Mouse (Mus musculus) neural tube, embryonic 15.5 days (tissue): ENCODE measurements around the gene H2-M5. TPM values are rescaled to one million over a fixed set of nuclear protein-coding genes. Genes with fewer than 3 reads are reported as not detected.

Experiments used
- ATAC-seq: fragments of 200-750 bp; cut with Nextera tagmentation; 2 replicates; pipeline ENCODE4 v1.8.0; 2017; ENCODE audit warnings: mild to moderate bottlenecking, moderate TSS enrichment, moderate library complexity; ENCODE audit not compliant: low FRiP score
- H3K27ac ChIP-seq: fragments of 300-500 bp; sonication (generic); replicated peaks from 2 replicates; pipeline ENCODE4 v1.5.1; 2015; ENCODE audit warnings: mild to moderate bottlenecking, inconsistent platforms
- H3K27me3 ChIP-seq: fragments of 300-500 bp; sonication (generic); replicated peaks from 2 replicates; pipeline ENCODE4 v1.6.1; 2015; ENCODE audit warnings: inconsistent platforms
- H3K36me3 ChIP-seq: fragments of 300-500 bp; sonication (generic); 2 replicates; pipeline ENCODE4 v1.6.1; 2015; ENCODE audit warnings: inconsistent platforms
- H3K4me1 ChIP-seq: fragments of 300-500 bp; sonication (generic); 2 replicates; pipeline ENCODE4 v1.6.1; 2015; ENCODE audit warnings: inconsistent platforms
- H3K4me2 ChIP-seq: fragments of 300-500 bp; sonication (generic); 2 replicates; pipeline ENCODE4 v1.6.1; 2015; ENCODE audit warnings: inconsistent platforms, mild to moderate bottlenecking, moderate library complexity
- H3K4me3 ChIP-seq: fragments of 300-500 bp; sonication (generic); replicated peaks from 2 replicates; pipeline ENCODE4 v1.5.1; 2015; ENCODE audit warnings: mild to moderate bottlenecking, inconsistent platforms
- H3K9ac ChIP-seq: fragments of 300-500 bp; sonication (generic); replicated peaks from 2 replicates; pipeline ENCODE4 v1.6.1; 2015; ENCODE audit warnings: mild to moderate bottlenecking, inconsistent platforms
- H3K9me3 ChIP-seq: fragments of 300-500 bp; sonication (generic); replicated peaks from 2 replicates; pipeline ENCODE4 v1.6.1; 2016; ENCODE audit warnings: inconsistent platforms
- WGBS: fragments of 180-500 bp; shearing (Covaris S2); methylation state at CpG from one replicate; pipeline ENCODE4 v1.1.7; 2015; ENCODE audit warnings: mixed read lengths; 5-methylcytosine and 5-hydroxymethylcytosine counted together
- polyA plus RNA-seq: library from polyadenylated mRNA; unstranded; fragments of >200 nt; fragmentation: Nextera tagmentation; extraction: Ambion mirVana; gene quantifications from 2 replicates; pipeline ENCODE4 v1.2.1, GENCODE M21; 2015

Gene H2-M5
- polyA plus RNA-seq, 1 experiment from 2014 or later: 2.5 TPM

GRCm38 (mm10) chr17:36958884-36959283, 30.5 kb downstream of the H2-M5 start:
- Histone ChIP-seq H3K4me3 (peak overlapping the region; percentile 66), H3K36me3 (peaks cover 7% of the 10 kb centered on the region), H3K4me1 (peaks cover 26% of the 10 kb centered on the region), H3K27ac (peak overlapping the region; percentile 85), H3K27me3 (no peaks in the 10 kb centered on the region), H3K9me3 (no peaks in the 10 kb centered on the region), H3K4me2 (peak overlapping the region; percentile 78), H3K9ac (peak overlapping the region; percentile 80)
- WGBS: 13% methylated on average over 12 of the region's 12 CpGs
- ATAC-seq: peak; percentile 37

GRCm38 (mm10) chr17:36957999-36958743, 31.2 kb downstream of the H2-M5 start, which contains the start of the genes Znrd1 and Znrd1as:
Gene Znrd1 (minus strand): TSS chr17:36958559.
Gene Znrd1as (plus strand): TSS chr17:36958592.
- under 1% methylated on average over 46 of the region's 46 CpGs for WGBS
- Histone ChIP-seq H3K9ac (peak within 1 kb of the TSS; percentile 80), H3K9me3 (no peaks in the 10 kb centered on the region), H3K4me2 (peak within 1 kb of the TSS; percentile 78), H3K4me3 (peak within 1 kb of the TSS; percentile 66), H3K27me3 (no peaks in the 10 kb centered on the region), H3K4me1 (peaks cover 26% of the 10 kb centered on the region), H3K27ac (peak within 1 kb of the TSS; percentile 85), H3K36me3 (peaks cover 7% of the 10 kb centered on the region)
- ATAC-seq: peak; percentile 98

GRCm38 (mm10) chr17:36953062-36953461, 36.3 kb downstream of the H2-M5 start:
- no peak overlapping the region for H3K27ac ChIP-seq
- WGBS: 96% methylated on average over 1 of the region's 1 CpGs
- H3K27me3 ChIP-seq: no peaks in the 10 kb centered on the region
- no peak for ATAC-seq
- H3K4me3 ChIP-seq: no peak overlapping the region
- no peak overlapping the region for H3K4me2 ChIP-seq
- H3K9ac ChIP-seq: no peak overlapping the region
- no peaks in the 10 kb centered on the region for H3K9me3 ChIP-seq
- H3K36me3 ChIP-seq: peaks cover 21% of the 10 kb centered on the region
- H3K4me1 ChIP-seq: peaks cover 27% of the 10 kb centered on the region

DNA sequence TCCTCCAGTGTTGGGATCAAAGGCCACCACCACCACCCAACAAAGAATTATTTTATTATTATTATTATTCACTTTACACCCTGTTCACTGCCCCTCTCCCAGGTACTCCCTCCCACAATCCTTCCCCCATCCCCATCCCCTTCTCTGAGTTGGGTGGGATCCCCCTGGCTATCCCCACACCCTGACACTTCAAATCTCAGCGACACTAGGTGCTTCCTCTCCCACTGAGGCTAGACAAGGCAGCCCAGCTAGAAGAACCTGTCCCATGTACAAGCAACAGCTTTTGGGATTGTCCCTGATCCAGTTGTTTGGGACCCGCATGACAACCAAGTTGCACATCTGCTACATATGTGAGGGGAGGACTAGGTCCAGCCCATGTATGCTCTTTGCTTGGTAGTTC, 36.7 kb downstream of the H2-M5 start:
- H3K9ac ChIP-seq: no peak overlapping the region
- peaks cover 29% of the 10 kb centered on the region for H3K4me1 ChIP-seq
- no peak for ATAC-seq
- no peak overlapping the region for H3K4me3 ChIP-seq
- no peaks in the 10 kb centered on the region for H3K27me3 ChIP-seq
- H3K9me3 ChIP-seq: no peaks in the 10 kb centered on the region
- no peak overlapping the region for H3K4me2 ChIP-seq
- 93% methylated on average over 2 of the region's 2 CpGs for WGBS
- H3K36me3 ChIP-seq: peaks cover 21% of the 10 kb centered on the region
- no peak overlapping the region for H3K27ac ChIP-seq

DNA sequence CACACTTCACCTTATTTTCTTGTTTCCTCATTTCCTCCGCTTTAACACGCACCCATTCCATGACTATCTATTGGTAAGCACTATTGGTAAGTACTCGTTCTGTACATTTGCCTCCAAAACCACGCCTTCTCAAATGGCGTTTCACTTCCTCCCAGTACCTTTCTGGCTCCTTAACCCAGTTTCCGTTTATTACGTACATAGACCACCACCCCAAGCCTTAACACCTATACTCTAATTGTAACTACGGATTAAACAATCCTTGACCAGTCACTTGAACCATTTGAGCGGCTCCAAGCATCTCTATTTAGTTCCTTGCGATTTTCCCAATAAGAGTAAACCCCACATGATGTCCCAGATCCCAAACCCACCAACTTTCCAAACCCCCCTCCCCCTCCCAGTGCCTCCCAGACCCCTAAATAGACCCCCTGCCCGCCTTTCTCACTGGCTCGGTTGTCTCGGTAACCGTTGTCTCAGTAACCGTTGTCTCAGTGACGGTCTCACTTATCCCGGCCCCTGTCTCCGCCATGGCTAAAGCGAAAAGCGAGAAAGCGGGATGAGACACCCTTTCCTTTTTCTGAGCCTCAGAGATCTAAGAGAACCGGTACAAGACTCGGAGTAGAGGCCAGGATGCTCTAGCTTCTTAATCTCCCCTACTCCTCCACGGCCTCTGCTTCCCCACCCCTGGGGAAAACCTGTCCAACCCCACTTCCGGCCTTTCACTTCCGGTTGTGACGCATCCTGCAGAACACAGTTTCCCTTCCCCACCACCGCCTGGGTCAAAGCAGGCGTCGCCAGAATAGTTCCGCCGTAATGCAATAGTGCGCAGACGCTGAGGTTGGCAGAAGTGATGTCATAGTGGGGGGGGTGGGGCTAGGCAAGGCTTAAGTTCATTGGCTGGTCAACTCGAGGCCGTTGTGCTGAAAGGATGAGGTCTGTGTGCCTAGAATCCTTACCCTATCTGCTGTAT, 38.1 kb downstream of the H2-M5 start, which contains the start of gene Ppp1r11:
TSS of gene Ppp1r11 (minus strand) at position 761 of the 967 bp plus-strand sequence.
- Histone ChIP-seq H3K27ac (peak within 1 kb of the TSS; percentile 87), H3K4me3 (peak within 1 kb of the TSS; percentile 58), H3K4me2 (peak within 1 kb of the TSS; percentile 68), H3K36me3 (peaks cover 21% of the 10 kb centered on the region), H3K9me3 (no peaks in the 10 kb centered on the region), H3K27me3 (no peaks in the 10 kb centered on the region), H3K4me1 (peaks cover 34% of the 10 kb centered on the region), H3K9ac (peak within 1 kb of the TSS; percentile 65)
- WGBS: 3% methylated on average over 36 of the region's 36 CpGs
- peak; percentile 95 for ATAC-seq

GRCm38 (mm10) chr17:36949265-36949664, 40.1 kb downstream of the H2-M5 start:
- Histone ChIP-seq H3K27me3 (peaks cover 12% of the 10 kb centered on the region), H3K27ac (no peak overlapping the region), H3K4me1 (peaks cover 36% of the 10 kb centered on the region), H3K4me3 (no peak overlapping the region), H3K9ac (no peak overlapping the region), H3K4me2 (no peak overlapping the region), H3K9me3 (no peaks in the 10 kb centered on the region), H3K36me3 (peaks cover 14% of the 10 kb centered on the region)
- WGBS: 95% methylated on average over 8 of the region's 8 CpGs
- no peak for ATAC-seq

DNA sequence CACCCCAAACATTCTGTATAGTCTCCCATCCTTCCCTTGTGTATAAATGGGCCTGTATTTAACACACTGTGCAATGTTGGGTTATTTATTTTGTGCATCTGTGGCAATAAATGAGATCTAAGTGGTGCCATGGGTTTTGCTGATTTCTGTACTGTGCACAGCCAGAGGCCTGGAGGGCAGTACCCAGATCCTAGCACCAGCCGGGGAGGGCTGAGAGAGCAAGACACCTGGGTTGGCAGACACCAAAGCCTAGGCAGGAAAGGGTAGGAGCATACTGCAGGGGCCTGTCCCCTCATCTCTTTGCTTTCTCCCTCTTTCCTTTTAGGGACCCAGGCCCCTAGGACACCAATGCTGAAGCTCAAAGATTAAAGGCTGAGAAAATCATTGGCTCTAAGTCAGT, 41.1 kb downstream of the H2-M5 start:
- Histone ChIP-seq H3K9me3 (no peaks in the 10 kb centered on the region), H3K27me3 (peaks cover 22% of the 10 kb centered on the region), H3K4me1 (peaks cover 41% of the 10 kb centered on the region), H3K4me2 (no peak overlapping the region), H3K27ac (0 out of 2 replicates have a peak overlapping the region, but pooled peaks have one; percentile 83), H3K9ac (no peak overlapping the region), H3K36me3 (peaks cover 14% of the 10 kb centered on the region), H3K4me3 (no peak overlapping the region)
- WGBS: 85% methylated on average over 1 of the region's 1 CpGs
- no peak for ATAC-seq

GRCm38 (mm10) chr17:36947051-36947819, 42.1 kb downstream of the H2-M5 start:
- Histone ChIP-seq H3K9me3 (no peaks in the 10 kb centered on the region), H3K27ac (peak overlapping the region; percentile 83), H3K4me2 (peak overlapping the region; percentile 95), H3K4me1 (peaks cover 51% of the 10 kb centered on the region), H3K9ac (peak overlapping the region; percentile 74), H3K27me3 (peaks cover 32% of the 10 kb centered on the region), H3K36me3 (peaks cover 14% of the 10 kb centered on the region), H3K4me3 (peak overlapping the region; percentile 57)
- peak; percentile 66 for ATAC-seq
- WGBS: 1% methylated on average over 62 of the region's 62 CpGs

GRCm38 (mm10) chr17:36944121-36944775, 45.1 kb downstream of the H2-M5 start:
- ATAC-seq: no peak
- WGBS: 13% methylated on average over 9 of the region's 9 CpGs

GRCm38 (mm10) chr17:36943691-36944090, 45.6 kb downstream of the H2-M5 start:
- Histone ChIP-seq H3K4me3 (peak overlapping the region; percentile 43), H3K4me1 (peaks cover 38% of the 10 kb centered on the region), H3K36me3 (peaks cover 2% of the 10 kb centered on the region), H3K4me2 (peak overlapping the region; percentile 80), H3K27ac (no peak overlapping the region), H3K9me3 (no peaks in the 10 kb centered on the region), H3K27me3 (peaks cover 34% of the 10 kb centered on the region), H3K9ac (no peak overlapping the region)
- ATAC-seq: no peak
- 12% methylated on average over 5 of the region's 5 CpGs for WGBS

More at GRCm38 (mm10) chr17:36944121-36944775, 45.1 kb downstream of the H2-M5 start:
- H3K4me1 ChIP-seq: peaks cover 38% of the 10 kb centered on the region
- no peak overlapping the region for H3K27ac ChIP-seq
- H3K27me3 ChIP-seq: peaks cover 34% of the 10 kb centered on the region
- H3K4me3 ChIP-seq: no peak overlapping the region
- no peak overlapping the region for H3K9ac ChIP-seq
- no peaks in the 10 kb centered on the region for H3K9me3 ChIP-seq
- peaks cover 8% of the 10 kb centered on the region for H3K36me3 ChIP-seq
- peak overlapping the region; percentile 80; the same call in 1 of the 2 replicates for H3K4me2 ChIP-seq
